Mouse (Mus musculus) erythroblast, embryonic 14.5 days (primary cell): Measurements from ENCODE around the gene Hist1h2bh. TPM values are rescaled to one million over a fixed set of nuclear protein-coding genes. Genes with fewer than 3 reads are reported as not detected.

Source experiments
- H3K27me3 ChIP-seq: 2 replicates; pipeline ENCODE4 v1.6.1; 2012; ENCODE audit warnings: inconsistent platforms; ENCODE audit not compliant: control insufficient read depth
- H3K36me3 ChIP-seq: 2 replicates; pipeline ENCODE4 v1.6.1; 2012; ENCODE audit warnings: mild to moderate bottlenecking, inconsistent platforms; ENCODE audit not compliant: control insufficient read depth
- H3K4me1 ChIP-seq: 2 replicates; pipeline ENCODE4 v1.6.1; 2012; ENCODE audit warnings: inconsistent platforms; ENCODE audit not compliant: control insufficient read depth
- H3K4me3 ChIP-seq: replicated peaks from 2 replicates; pipeline ENCODE3; 2012; ENCODE audit warnings: moderate library complexity, mild to moderate bottlenecking, inconsistent platforms
- H3K9me3 ChIP-seq: 2 replicates; pipeline ENCODE4 v1.6.1; 2012; ENCODE audit warnings: low read length, inconsistent platforms, mixed read lengths; ENCODE audit not compliant: control insufficient read depth
- GATA1 ChIP-seq: IDR thresholded peaks from 2 replicates; pipeline ENCODE4 v1.6.1; 2012; ENCODE audit warnings: low read length, inconsistent platforms, mixed read lengths
- TAL1 ChIP-seq: IDR thresholded peaks from 3 replicates; pipeline ENCODE4 v1.6.1; 2012; ENCODE audit warnings: low read length, inconsistent platforms, mixed read lengths
- polyA plus RNA-seq: library from polyadenylated mRNA; stranded (reverse); fragments of >175 nt; gene quantifications from 2 replicates; pipeline ENCODE4 v1.2.3, GENCODE M21; 2012

Gene Hist1h2bh
- polyA plus RNA-seq, 1 experiment: 3.0 TPM

DNA sequence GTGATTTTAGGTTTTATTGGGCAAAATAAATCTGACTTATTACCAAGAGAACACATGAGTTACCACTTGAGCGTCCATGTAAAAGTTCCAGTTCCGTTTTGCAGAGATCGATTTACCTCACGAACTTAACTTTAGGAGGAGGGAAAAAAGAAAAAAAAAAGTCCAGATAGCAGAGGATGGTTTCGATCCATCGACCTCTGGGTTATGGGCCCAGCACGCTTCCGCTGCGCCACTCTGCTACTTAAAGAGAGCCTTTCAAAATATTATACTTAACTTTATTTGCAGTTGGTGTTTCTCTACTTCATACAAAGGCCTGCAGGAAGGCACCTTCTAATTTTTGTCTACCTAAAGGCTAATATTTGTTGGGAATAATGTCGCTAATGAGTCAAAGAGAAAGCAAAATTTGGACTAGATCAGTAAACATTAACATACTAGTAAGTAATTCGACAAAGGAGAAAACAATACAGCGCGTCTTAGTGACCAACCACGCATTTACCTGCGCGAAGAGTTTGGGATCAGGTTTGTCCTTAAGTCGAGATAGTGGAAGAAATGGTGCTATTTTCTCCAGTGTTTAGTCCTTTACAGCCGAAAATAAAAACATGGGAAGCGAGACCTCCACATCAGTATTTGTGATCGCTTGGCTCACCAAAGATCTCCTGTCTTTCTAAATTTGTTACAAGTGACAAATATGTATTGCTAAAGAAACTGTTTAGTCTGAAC lies 12.9 kb downstream of the Hist1h2bh start:
- H3K4me1 ChIP-seq: peaks cover 50% of the 10 kb centered on the region
- no peaks in the 10 kb centered on the region for H3K9me3 ChIP-seq
- H3K27me3 ChIP-seq: no peaks in the 10 kb centered on the region
- TF ChIP-seq GATA1 (no peak), TAL1 (no peak)
- peak overlapping the region; percentile 80 for H3K4me3 ChIP-seq
- H3K36me3 ChIP-seq: no peaks in the 10 kb centered on the region

DNA sequence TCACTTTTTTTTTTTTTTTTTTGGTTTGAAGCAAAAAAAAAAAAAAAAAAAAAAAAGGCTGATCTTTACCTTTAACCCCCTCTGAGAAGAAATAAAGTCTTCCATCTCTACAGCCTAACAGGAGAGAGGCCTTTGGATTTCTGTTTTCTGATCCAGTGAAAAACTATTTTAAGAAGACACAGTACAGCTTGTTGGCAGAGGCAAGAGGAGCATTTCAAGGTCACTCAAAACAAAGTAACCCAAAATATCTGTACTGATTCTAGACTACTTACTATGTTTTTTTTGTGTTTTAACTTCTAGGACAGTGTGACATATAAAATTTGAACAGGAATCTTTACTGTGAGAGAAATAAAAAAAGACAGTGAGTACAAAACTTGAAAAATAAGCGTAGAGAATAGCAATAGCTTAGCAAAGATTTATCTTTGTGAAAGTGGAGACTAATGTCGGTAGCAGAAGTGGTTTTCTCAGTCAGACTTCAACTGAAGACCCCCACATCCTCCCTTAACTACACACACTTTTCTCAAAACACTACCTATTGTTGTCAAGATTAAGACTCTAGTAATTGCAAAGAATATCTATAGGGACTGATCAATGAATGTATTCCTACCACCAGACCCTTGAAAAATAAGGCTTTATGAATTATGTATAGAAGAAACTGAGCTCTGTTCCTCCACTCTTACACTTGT lies 13.6 kb downstream of the Hist1h2bh start:
- Histone ChIP-seq H3K9me3 (no peaks in the 10 kb centered on the region), H3K4me1 (peaks cover 55% of the 10 kb centered on the region), H3K27me3 (no peaks in the 10 kb centered on the region), H3K36me3 (no peaks in the 10 kb centered on the region), H3K4me3 (peak overlapping the region; percentile 80)
- TF ChIP-seq GATA1 (no peak), TAL1 (no peak)

DNA sequence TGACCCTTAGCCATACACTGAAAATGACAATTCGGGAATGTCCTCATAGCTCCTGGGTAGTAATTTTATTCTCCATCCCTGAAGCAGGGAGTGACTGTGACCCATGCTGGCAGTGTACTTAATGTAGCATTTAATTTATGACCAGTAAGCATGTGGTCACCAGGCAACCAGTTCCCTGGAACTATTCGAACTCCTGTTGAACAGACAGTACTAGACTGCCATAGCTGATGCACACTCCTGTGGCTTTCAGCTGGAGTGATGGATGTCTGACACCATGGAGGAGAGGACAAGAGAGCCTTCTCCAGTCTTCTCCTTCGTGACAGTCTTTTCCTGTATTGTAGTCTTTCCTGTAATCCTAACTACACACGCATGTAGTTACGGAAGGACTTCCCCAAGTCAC lies 14.2 kb downstream of the Hist1h2bh start:
- peaks cover 59% of the 10 kb centered on the region for H3K4me1 ChIP-seq

DNA sequence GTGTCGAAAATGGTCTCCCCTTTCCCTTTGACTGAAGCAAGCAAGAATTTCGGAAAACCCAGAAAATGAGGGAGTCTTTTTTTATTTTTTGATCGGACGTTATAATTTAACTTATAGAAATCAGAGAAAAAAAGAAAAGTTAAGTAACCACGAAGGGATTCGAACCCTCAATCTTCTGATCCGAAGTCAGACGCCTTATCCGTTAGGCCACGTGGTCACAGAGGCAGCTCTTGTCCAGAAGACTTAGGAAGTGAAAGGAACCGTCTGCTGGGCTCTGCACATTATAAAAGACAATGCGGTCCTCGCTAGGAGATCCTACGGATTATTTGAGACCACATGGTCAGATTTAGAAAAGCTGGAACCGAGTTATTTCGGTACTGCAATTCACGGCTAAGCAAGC lies 16.9 kb downstream of the Hist1h2bh start:
- peak overlapping the region; percentile 59 for H3K4me3 ChIP-seq
- no peaks in the 10 kb centered on the region for H3K36me3 ChIP-seq
- no peaks in the 10 kb centered on the region for H3K9me3 ChIP-seq
- TF ChIP-seq GATA1: no peak
- no peak for TF ChIP-seq TAL1
- H3K27me3 ChIP-seq: no peaks in the 10 kb centered on the region
- peaks cover 51% of the 10 kb centered on the region for H3K4me1 ChIP-seq

More for the DNA sequence above, 14.2 kb downstream of the Hist1h2bh start:
- Histone ChIP-seq H3K4me3 (peak overlapping the region; percentile 24), H3K27me3 (no peaks in the 10 kb centered on the region), H3K36me3 (no peaks in the 10 kb centered on the region), H3K9me3 (no peaks in the 10 kb centered on the region)
- TF ChIP-seq GATA1 (no peak), TAL1 (no peak)

DNA sequence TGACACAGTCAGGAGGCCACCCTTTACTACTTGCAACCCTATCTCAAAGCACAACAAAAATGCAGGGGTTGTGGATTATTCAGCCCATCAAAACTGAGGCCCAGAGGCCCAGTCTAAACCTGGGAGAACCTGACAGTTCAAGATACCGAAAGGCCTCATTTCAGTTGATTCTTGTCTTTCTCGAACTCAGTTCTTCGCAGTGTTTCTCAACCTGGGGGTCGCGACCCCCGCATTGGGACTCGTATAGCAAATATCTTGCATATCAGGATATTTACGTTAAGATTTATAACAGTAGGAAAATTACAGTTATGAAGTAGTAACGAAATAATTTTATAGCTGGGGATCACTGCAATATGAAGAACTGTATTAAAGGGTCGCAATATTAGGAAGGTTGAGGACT lies 17.3 kb downstream of the Hist1h2bh start:
- Histone ChIP-seq H3K27me3 (no peaks in the 10 kb centered on the region), H3K36me3 (no peaks in the 10 kb centered on the region), H3K9me3 (no peaks in the 10 kb centered on the region), H3K4me1 (peaks cover 54% of the 10 kb centered on the region), H3K4me3 (peak overlapping the region; percentile 59)
- TF ChIP-seq GATA1: no peak
- TF ChIP-seq TAL1: no peak

DNA sequence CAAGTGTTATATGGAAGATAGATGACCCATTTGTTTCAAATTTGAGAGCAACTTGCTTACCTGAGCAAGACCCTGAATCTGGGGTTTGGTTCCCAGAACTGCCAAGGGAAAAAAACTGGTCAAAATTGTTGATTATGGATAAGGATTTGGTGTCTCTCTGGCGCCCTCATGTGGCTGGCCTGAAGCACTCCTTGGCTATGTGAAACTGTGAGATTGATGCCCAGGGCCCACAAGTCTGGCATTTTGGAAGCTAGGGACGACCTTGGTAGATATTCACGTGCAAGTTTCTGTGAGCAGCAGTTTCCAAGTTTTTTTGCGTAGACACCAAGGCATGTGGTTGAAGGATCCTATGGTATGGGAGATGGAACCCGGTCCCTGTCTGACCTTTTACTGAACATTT lies 18.5 kb downstream of the Hist1h2bh start:
- TF ChIP-seq TAL1 (no peak), GATA1 (no peak)
- Histone ChIP-seq H3K9me3 (no peaks in the 10 kb centered on the region), H3K36me3 (no peaks in the 10 kb centered on the region), H3K27me3 (no peaks in the 10 kb centered on the region), H3K4me3 (no peak overlapping the region), H3K4me1 (peaks cover 62% of the 10 kb centered on the region)

DNA sequence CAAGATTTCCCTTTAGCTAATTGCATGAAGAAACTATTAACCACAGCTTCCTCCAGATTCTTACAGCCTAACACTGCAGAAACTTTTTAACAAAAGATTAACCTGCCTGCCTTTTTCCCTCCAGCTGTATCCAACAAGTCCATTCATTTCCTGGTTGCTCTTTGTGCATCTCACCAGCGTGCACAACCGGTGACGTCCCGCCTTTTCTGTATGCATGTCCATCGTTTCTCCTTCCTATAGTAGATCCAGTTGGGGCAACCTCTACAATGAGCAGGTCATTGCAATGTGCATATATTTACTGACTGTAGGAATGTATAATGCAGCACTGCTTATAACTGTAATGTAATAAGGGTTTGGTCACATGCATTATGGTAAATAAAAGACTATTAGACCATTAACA lies 19.2 kb downstream of the Hist1h2bh start:
- Histone ChIP-seq H3K4me3 (no peak overlapping the region), H3K4me1 (peaks cover 61% of the 10 kb centered on the region), H3K36me3 (no peaks in the 10 kb centered on the region), H3K27me3 (no peaks in the 10 kb centered on the region), H3K9me3 (no peaks in the 10 kb centered on the region)
- TF ChIP-seq GATA1 (no peak), TAL1 (no peak)

DNA sequence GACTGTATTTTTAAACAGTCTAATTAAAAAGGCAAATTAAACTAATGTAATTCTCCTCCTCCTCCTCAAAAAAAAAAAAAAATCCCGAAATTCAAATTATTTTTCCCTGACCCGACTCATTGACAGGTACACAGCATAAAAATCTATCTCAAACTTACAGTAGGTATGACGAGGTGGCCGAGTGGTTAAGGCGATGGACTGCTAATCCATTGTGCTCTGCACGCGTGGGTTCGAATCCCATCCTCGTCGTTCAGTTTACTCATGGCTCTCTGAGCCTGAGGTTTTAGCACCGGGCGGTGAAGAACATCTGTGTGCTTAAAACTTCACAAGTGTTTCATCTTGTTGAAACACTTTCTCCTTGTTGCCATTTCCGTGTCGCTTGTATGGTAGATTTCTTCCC lies 21.5 kb downstream of the Hist1h2bh start:
- Histone ChIP-seq H3K9me3 (no peaks in the 10 kb centered on the region), H3K4me3 (peak overlapping the region; percentile 56), H3K36me3 (no peaks in the 10 kb centered on the region), H3K27me3 (no peaks in the 10 kb centered on the region), H3K4me1 (peaks cover 57% of the 10 kb centered on the region)
- TF ChIP-seq GATA1: no peak
- TF ChIP-seq TAL1: no peak

DNA sequence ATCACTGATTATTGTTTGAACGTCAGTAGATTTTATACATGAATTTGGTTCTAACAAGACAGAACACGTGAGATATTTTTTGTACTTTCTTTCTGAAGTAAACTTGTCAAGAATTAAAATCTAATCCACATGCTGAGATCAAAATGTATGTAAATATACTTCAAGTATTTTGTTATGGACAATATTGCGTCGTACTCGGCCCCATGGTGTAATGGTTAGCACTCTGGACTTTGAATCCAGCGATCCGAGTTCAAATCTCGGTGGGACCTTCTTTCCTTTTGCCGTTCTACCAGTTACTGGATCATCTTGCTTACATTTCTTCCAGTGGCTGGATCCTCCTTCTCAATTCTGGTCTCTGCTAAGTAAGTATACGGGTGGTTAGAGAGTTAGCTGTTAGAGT lies 23.8 kb downstream of the Hist1h2bh start:
- Histone ChIP-seq H3K9me3 (no peaks in the 10 kb centered on the region), H3K4me1 (peaks cover 42% of the 10 kb centered on the region), H3K4me3 (peak overlapping the region; percentile 71), H3K27me3 (no peaks in the 10 kb centered on the region), H3K36me3 (no peaks in the 10 kb centered on the region)
- no peak for TF ChIP-seq TAL1
- TF ChIP-seq GATA1: no peak

DNA sequence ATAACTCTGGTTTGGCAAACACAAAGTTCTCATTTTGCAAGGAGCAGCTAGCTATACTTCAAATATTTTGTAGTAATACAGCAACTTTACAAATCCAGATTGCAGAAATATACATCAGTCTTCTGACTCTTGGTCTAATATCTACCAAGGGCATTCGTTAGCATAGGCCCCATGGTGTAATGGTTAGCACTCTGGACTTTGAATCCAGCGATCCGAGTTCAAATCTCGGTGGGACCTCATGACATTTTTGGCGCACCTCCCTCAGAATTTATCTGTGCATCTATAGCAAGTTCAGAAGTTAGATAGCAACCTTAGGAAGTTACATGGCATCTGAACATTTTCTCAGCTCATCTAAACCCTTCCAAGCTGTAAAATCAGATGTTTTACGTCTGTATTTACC lies 24.3 kb downstream of the Hist1h2bh start:
- no peaks in the 10 kb centered on the region for H3K36me3 ChIP-seq
- H3K4me3 ChIP-seq: peak overlapping the region; percentile 71
- TF ChIP-seq GATA1 (peak; percentile 89), TAL1 (no peak)
- H3K27me3 ChIP-seq: no peaks in the 10 kb centered on the region
- H3K4me1 ChIP-seq: peaks cover 38% of the 10 kb centered on the region
- H3K9me3 ChIP-seq: no peaks in the 10 kb centered on the region
